Mouse (Mus musculus): ENCODE data around the gene Cabp2. TPM values are rescaled to one million over a fixed set of nuclear protein-coding genes. Genes with fewer than 3 reads are reported as not detected.

Gene Cabp2
- not detected for polyA plus RNA-seq (2017; shearing (Covaris generic))

GRCm38 (mm10) chr19:4081394-4081793 lies at the start of gene Cabp2:
Gene Cabp2 (plus strand): TSS chr19:4081578.

GRCm38 (mm10) chr19:4037788-4038232 lies 43.6 kb upstream of the Cabp2 start, which contains the start of gene Gstp1:
Gene Gstp1 (minus strand): TSS chr19:4037985.

DNA sequence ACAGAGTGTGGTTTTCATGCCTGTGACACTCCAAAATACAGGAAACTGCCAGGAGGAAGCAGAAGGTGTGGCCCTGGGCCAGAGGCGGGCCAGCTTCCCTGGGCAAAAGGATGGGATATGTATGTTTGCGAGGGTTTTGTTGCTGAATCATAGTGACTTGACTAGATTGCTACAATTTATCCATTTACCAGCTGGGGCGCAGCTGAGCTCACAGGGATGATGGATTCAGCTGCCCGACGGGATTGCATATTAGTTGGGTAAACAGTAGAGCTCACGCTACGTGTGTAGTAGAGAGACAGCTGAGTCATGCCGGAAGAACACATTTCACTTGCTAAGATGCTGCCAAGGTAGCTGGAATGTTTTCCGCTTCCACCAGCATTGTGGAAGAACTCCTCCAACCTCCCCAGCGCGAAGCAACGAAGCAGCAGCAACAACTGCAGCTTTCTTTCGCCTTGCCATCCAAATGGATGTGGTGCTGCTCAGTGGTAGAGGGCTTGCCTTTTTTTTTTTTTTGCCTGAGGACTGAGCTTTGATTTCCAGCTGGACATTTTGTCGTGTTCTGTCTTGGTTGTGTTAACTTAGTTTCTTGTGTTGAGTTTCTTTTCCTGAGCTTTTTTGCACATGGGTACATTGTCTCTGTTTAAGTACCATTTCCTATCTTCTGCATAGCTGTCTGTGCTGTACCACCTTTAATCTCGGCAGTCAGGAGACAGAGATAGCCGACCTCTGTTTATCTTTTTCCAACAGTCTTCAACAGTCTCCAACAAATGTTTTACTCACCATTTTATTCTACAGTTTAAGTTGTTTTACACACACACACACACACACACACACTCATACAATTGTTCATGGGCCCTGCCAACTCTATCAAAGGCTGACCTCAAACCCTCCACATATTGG lies 35.2 kb upstream of the Cabp2 start, which contains the start of gene Gstp2:
Gene Gstp2, minus strand, starts transcription at position 58 of the 900 bp plus-strand sequence.

GRCm38 (mm10) chr19:4059069-4059740 lies 22.2 kb upstream of the Cabp2 start, which contains the start of gene Gstp3:
Gene Gstp3 (minus strand): TSS chr19:4059569.

GRCm38 (mm10) chr19:4096642-4097440 lies 15.5 kb downstream of the Cabp2 start, which contains the start of gene Cdk2ap2:
Gene Cdk2ap2 (plus strand): TSS chr19:4097182.

GRCm38 (mm10) chr19:4099837-4100717 lies 18.7 kb downstream of the Cabp2 start, which contains the start of gene Pitpnm1:
Gene Pitpnm1 (plus strand): TSS chr19:4099998.

GRCm38 (mm10) chr19:4125741-4126696 lies 44.6 kb downstream of the Cabp2 start, which contains the start of gene Aip:
Gene Aip (minus strand): TSS chr19:4125858.

Other genes with a start within 250 kb of the Cabp2 start
- gene Chka, start 229.8 kb upstream of the Cabp2 start, polyA plus RNA-seq (2017; shearing (Covaris generic)) = 27.0 TPM
- gene Tcirg1, start 174.4 kb upstream of the Cabp2 start, polyA plus RNA-seq (2017; shearing (Covaris generic)) = 66.4 TPM
- gene Ndufs8, start 168.8 kb upstream of the Cabp2 start, polyA plus RNA-seq (2017; shearing (Covaris generic)) = 118 TPM
- gene Aldh3b1, start 151.8 kb upstream of the Cabp2 start, polyA plus RNA-seq (2017; shearing (Covaris generic)) = 0.20 TPM
- 37.0 TPM for gene Unc93b1, start 146.4 kb upstream of the Cabp2 start, polyA plus RNA-seq (2017; shearing (Covaris generic))
- 0.29 TPM for gene Aldh3b3, start 122.9 kb upstream of the Cabp2 start, polyA plus RNA-seq (2017; shearing (Covaris generic))
- not detected for gene Aldh3b2, start 109.2 kb upstream of the Cabp2 start, polyA plus RNA-seq (2017; shearing (Covaris generic))
- not detected for gene Acy3, start 95.0 kb upstream of the Cabp2 start, polyA plus RNA-seq (2017; shearing (Covaris generic))
- gene Tbx10, start 88.8 kb upstream of the Cabp2 start, polyA plus RNA-seq (2017; shearing (Covaris generic)) = not detected
- gene Nudt8, start 81.0 kb upstream of the Cabp2 start, polyA plus RNA-seq (2017; shearing (Covaris generic)) = 12.7 TPM
- gene Gm49405, start 81.0 kb upstream of the Cabp2 start, polyA plus RNA-seq (2017; shearing (Covaris generic)) = 0.85 TPM
- 2.1 TPM for gene Doc2g, start 78.3 kb upstream of the Cabp2 start, polyA plus RNA-seq (2017; shearing (Covaris generic))
- 109 TPM for gene Ndufv1, start 68.8 kb upstream of the Cabp2 start, polyA plus RNA-seq (2017; shearing (Covaris generic))
- gene Gstp1, start 43.6 kb upstream of the Cabp2 start, polyA plus RNA-seq (2017; shearing (Covaris generic)) = 392 TPM
- not detected for gene Gstp2, start 35.6 kb upstream of the Cabp2 start, polyA plus RNA-seq (2017; shearing (Covaris generic))
- gene Gstp3, start 22.0 kb upstream of the Cabp2 start, polyA plus RNA-seq (2017; shearing (Covaris generic)) = 42.6 TPM
- 550 TPM for gene Cdk2ap2, start 15.6 kb downstream of the Cabp2 start, polyA plus RNA-seq (2017; shearing (Covaris generic))
- 224 TPM for gene Pitpnm1, start 18.4 kb downstream of the Cabp2 start, polyA plus RNA-seq (2017; shearing (Covaris generic))
- gene Aip, start 44.3 kb downstream of the Cabp2 start, polyA plus RNA-seq (2017; shearing (Covaris generic)) = 157 TPM
- gene Gpr152, start 58.2 kb downstream of the Cabp2 start, polyA plus RNA-seq (2017; shearing (Covaris generic)) = not detected
- gene Cabp4, start 62.5 kb downstream of the Cabp2 start, polyA plus RNA-seq (2017; shearing (Covaris generic)) = not detected
- gene Coro1b, start 67.0 kb downstream of the Cabp2 start, polyA plus RNA-seq (2017; shearing (Covaris generic)) = 214 TPM
- 375 TPM for gene Ptprcap, start 72.0 kb downstream of the Cabp2 start, polyA plus RNA-seq (2017; shearing (Covaris generic))
- 57.9 TPM for gene Rps6kb2, start 81.8 kb downstream of the Cabp2 start, polyA plus RNA-seq (2017; shearing (Covaris generic))
- gene Carns1, start 93.9 kb downstream of the Cabp2 start, polyA plus RNA-seq (2017; shearing (Covaris generic)) = 13.1 TPM
- gene Tbc1d10c, start 109.7 kb downstream of the Cabp2 start, polyA plus RNA-seq (2017; shearing (Covaris generic)) = 416 TPM
- 774 TPM for gene Ppp1ca, start 110.5 kb downstream of the Cabp2 start, polyA plus RNA-seq (2017; shearing (Covaris generic))
- 28.5 TPM for gene Rad9a, start 120.1 kb downstream of the Cabp2 start, polyA plus RNA-seq (2017; shearing (Covaris generic))
- gene Clcf1, start 132.7 kb downstream of the Cabp2 start, polyA plus RNA-seq (2017; shearing (Covaris generic)) = 40.7 TPM
- not detected for gene AC109138.7, start 132.8 kb downstream of the Cabp2 start, polyA plus RNA-seq (2017; shearing (Covaris generic))
- 59.6 TPM for gene Pold4, start 150.3 kb downstream of the Cabp2 start, polyA plus RNA-seq (2017; shearing (Covaris generic))
- gene Ssh3, start 187.6 kb downstream of the Cabp2 start, polyA plus RNA-seq (2017; shearing (Covaris generic)) = 0.32 TPM
- gene Ankrd13d, start 201.6 kb downstream of the Cabp2 start, polyA plus RNA-seq (2017; shearing (Covaris generic)) = 7.9 TPM
- gene Grk2, start 224.6 kb downstream of the Cabp2 start, polyA plus RNA-seq (2017; shearing (Covaris generic)) = 205 TPM

All from effector memory CD4-positive, alpha-beta T cell, adult 7 months (primary cell).